Mouse (Mus musculus) embryonic fibroblast, embryonic 13.5 days (primary cell): ENCODE results near the gene Slc12a6.

ENCODE experiments used
- CTCF ChIP-seq: IDR thresholded peaks from 2 replicates; pipeline ENCODE4 v1.5.1; 2011; ENCODE audit warnings: mild to moderate bottlenecking, control low read depth, low read length, moderate library complexity, borderline replicate concordance; ENCODE audit not compliant: insufficient read depth
- POLR2A ChIP-seq: IDR thresholded peaks from 2 replicates; pipeline ENCODE4 v1.6.1; 2011; ENCODE audit warnings: low read depth, mild to moderate bottlenecking, control low read depth, low read length, moderate library complexity

- TF ChIP-seq CTCF: no peak
- TF ChIP-seq POLR2A: no peak
Measured at GRCm38 (mm10) chr2:112374610-112375009, 109.0 kb downstream of the Slc12a6 start.
